Mouse (Mus musculus): Measurements from ENCODE around the gene AC124502.3. TPM values are rescaled to one million over a fixed set of nuclear protein-coding genes. Genes with fewer than 3 reads are reported as not detected.

The AC124502.3 gene
- polyA plus RNA-seq, 1 experiment: 1.1 TPM

- DNase-seq: no peak
- Histone ChIP-seq H3K27me3 (ENCODE audit: control insufficient read depth, insufficient read depth, low read length) (no peaks in the 10 kb centered on the region; the same call in 1 of the 2 replicates), H3K4me1 (replicated peaks; ENCODE audit: control insufficient read depth, insufficient read depth, low read length) (peaks cover 13% of the 10 kb centered on the region), H3K27ac (ENCODE audit: control insufficient read depth, insufficient read depth, low read length) (no peak overlapping the region), H3K4me3 (ENCODE audit: control insufficient read depth, insufficient read depth, low read length) (no peak overlapping the region), H3K36me3 (ENCODE audit: control insufficient read depth, insufficient read depth, low read length) (no peaks in the 10 kb centered on the region)
- 87% methylated on average over 5 of the region's 5 CpGs for WGBS
- TF ChIP-seq CTCF (IDR thresholded peaks at IDR 0.05; ENCODE audit: borderline replicate concordance, control insufficient read depth, extremely low read depth, insufficient read depth, low read length, poor library complexity) (no peak), POLR2A (IDR thresholded peaks at IDR 0.05; ENCODE audit: control insufficient read depth, extremely low read depth, insufficient read depth, low read length, poor library complexity) (no peak)
Measured at GRCm38 (mm10) chr19:5062041-5062440, 23.4 kb downstream of the AC124502.3 start.

- WGBS: 95% methylated on average over 6 of the region's 6 CpGs
- DNase-seq: no peak
- TF ChIP-seq POLR2A (IDR thresholded peaks at IDR 0.05; ENCODE audit: control insufficient read depth, extremely low read depth, insufficient read depth, low read length, poor library complexity): no peak
- TF ChIP-seq CTCF (IDR thresholded peaks at IDR 0.05; ENCODE audit: borderline replicate concordance, control insufficient read depth, extremely low read depth, insufficient read depth, low read length, poor library complexity): no peak
- Histone ChIP-seq H3K27ac (ENCODE audit: control insufficient read depth, insufficient read depth, low read length) (no peak overlapping the region), H3K27me3 (ENCODE audit: control insufficient read depth, insufficient read depth, low read length) (no peaks in the 10 kb centered on the region; the same call in 1 of the 2 replicates), H3K4me1 (replicated peaks; ENCODE audit: control insufficient read depth, insufficient read depth, low read length) (peaks cover 13% of the 10 kb centered on the region), H3K36me3 (ENCODE audit: control insufficient read depth, insufficient read depth, low read length) (no peaks in the 10 kb centered on the region), H3K4me3 (ENCODE audit: control insufficient read depth, insufficient read depth, low read length) (no peak overlapping the region)
Measured at GRCm38 (mm10) chr19:5062446-5062845, 23.8 kb downstream of the AC124502.3 start.

- peaks cover 11% of the 10 kb centered on the region for H3K27me3 ChIP-seq (ENCODE audit: control insufficient read depth, insufficient read depth, low read length)
- peaks cover 3% of the 10 kb centered on the region; the same call in 1 of the 2 replicates for H3K4me1 ChIP-seq (replicated peaks; ENCODE audit: control insufficient read depth, insufficient read depth, low read length)
- no peak overlapping the region for H3K27ac ChIP-seq (ENCODE audit: control insufficient read depth, insufficient read depth, low read length)
- TF ChIP-seq CTCF (IDR thresholded peaks at IDR 0.05; ENCODE audit: borderline replicate concordance, control insufficient read depth, extremely low read depth, insufficient read depth, low read length, poor library complexity) (no peak), POLR2A (IDR thresholded peaks at IDR 0.05; ENCODE audit: control insufficient read depth, extremely low read depth, insufficient read depth, low read length, poor library complexity) (no peak)
- no peak for DNase-seq
- WGBS: 70% methylated on average over 7 of the region's 7 CpGs
- no peak overlapping the region for H3K4me3 ChIP-seq (ENCODE audit: control insufficient read depth, insufficient read depth, low read length)
- no peaks in the 10 kb centered on the region for H3K36me3 ChIP-seq (ENCODE audit: control insufficient read depth, insufficient read depth, low read length)
Measured at GRCm38 (mm10) chr19:5065104-5065503, 26.4 kb downstream of the AC124502.3 start.

- Histone ChIP-seq H3K4me1 (replicated peaks; ENCODE audit: control insufficient read depth, insufficient read depth, low read length) (peaks cover 6% of the 10 kb centered on the region), H3K4me3 (ENCODE audit: control insufficient read depth, insufficient read depth, low read length) (no peak overlapping the region), H3K36me3 (ENCODE audit: control insufficient read depth, insufficient read depth, low read length) (no peaks in the 10 kb centered on the region), H3K27ac (ENCODE audit: control insufficient read depth, insufficient read depth, low read length) (no peak overlapping the region), H3K27me3 (ENCODE audit: control insufficient read depth, insufficient read depth, low read length) (peaks cover 20% of the 10 kb centered on the region)
- 14% methylated on average over 15 of the region's 15 CpGs for WGBS
- TF ChIP-seq POLR2A (IDR thresholded peaks at IDR 0.05; ENCODE audit: control insufficient read depth, extremely low read depth, insufficient read depth, low read length, poor library complexity) (no peak), CTCF (IDR thresholded peaks at IDR 0.05; ENCODE audit: borderline replicate concordance, control insufficient read depth, extremely low read depth, insufficient read depth, low read length, poor library complexity) (no peak)
- no peak for DNase-seq
Measured at GRCm38 (mm10) chr19:5067040-5067799, 28.5 kb downstream of the AC124502.3 start.

- H3K27ac ChIP-seq (ENCODE audit: control insufficient read depth, insufficient read depth, low read length): no peak within 1 kb of the TSS
- 11% methylated on average over 56 of the region's 56 CpGs for WGBS
- H3K4me3 ChIP-seq (ENCODE audit: control insufficient read depth, insufficient read depth, low read length): no peak within 1 kb of the TSS
- H3K4me1 ChIP-seq (replicated peaks; ENCODE audit: control insufficient read depth, insufficient read depth, low read length): peaks cover 11% of the 10 kb centered on the region
- TF ChIP-seq POLR2A (IDR thresholded peaks at IDR 0.05; ENCODE audit: control insufficient read depth, extremely low read depth, insufficient read depth, low read length, poor library complexity) (no peak), CTCF (IDR thresholded peaks at IDR 0.05; ENCODE audit: borderline replicate concordance, control insufficient read depth, extremely low read depth, insufficient read depth, low read length, poor library complexity) (no peak)
- DNase-seq: no peak
- H3K36me3 ChIP-seq (ENCODE audit: control insufficient read depth, insufficient read depth, low read length): no peaks in the 10 kb centered on the region
- H3K27me3 ChIP-seq (ENCODE audit: control insufficient read depth, insufficient read depth, low read length): peaks cover 25% of the 10 kb centered on the region
Measured at GRCm38 (mm10) chr19:5067867-5068569, 29.3 kb downstream of the AC124502.3 start, which contains the start of gene Cd248. Gene Cd248 (plus strand): TSS chr19:5068078.

GRCm38 (mm10) chr19:5068570-5069234 lies 30.0 kb downstream of the AC124502.3 start:
- 67% methylated on average over 21 of the region's 21 CpGs for WGBS
- H3K4me1 ChIP-seq (replicated peaks; ENCODE audit: control insufficient read depth, insufficient read depth, low read length): peaks cover 11% of the 10 kb centered on the region
- DNase-seq: no peak

More at GRCm38 (mm10) chr19:5068570-5069234, 30.0 kb downstream of the AC124502.3 start:
- H3K36me3 ChIP-seq (ENCODE audit: control insufficient read depth, insufficient read depth, low read length): no peaks in the 10 kb centered on the region
- H3K4me3 ChIP-seq (ENCODE audit: control insufficient read depth, insufficient read depth, low read length): no peak overlapping the region
- H3K27ac ChIP-seq (ENCODE audit: control insufficient read depth, insufficient read depth, low read length): no peak overlapping the region
- H3K27me3 ChIP-seq (ENCODE audit: control insufficient read depth, insufficient read depth, low read length): peaks cover 25% of the 10 kb centered on the region
- no peak for TF ChIP-seq POLR2A (IDR thresholded peaks at IDR 0.05; ENCODE audit: control insufficient read depth, extremely low read depth, insufficient read depth, low read length, poor library complexity)
- TF ChIP-seq CTCF (IDR thresholded peaks at IDR 0.05; ENCODE audit: borderline replicate concordance, control insufficient read depth, extremely low read depth, insufficient read depth, low read length, poor library complexity): no peak

All from thymus, adult 2 months (tissue).